12 mouse cellular contexts compared by ENCODE assay signal in the genomic region with DNA sequence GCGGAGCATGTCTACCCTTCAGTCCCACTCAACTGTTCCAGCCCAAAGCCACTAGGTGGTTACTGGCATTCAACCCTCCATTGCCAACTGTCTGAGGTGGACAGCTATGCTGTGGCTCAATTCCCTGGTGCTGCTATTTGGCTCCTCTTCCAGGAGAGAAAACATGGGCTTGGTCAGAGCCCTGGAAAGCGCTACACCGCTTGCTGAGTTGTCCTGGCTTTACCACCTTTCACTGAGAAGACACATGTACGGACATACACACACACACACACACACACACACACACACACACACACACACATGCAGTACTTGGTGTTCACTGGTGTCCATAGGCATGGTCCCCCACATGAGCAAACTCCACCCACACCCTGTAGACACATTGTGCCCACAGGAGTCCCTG.
"Had no signal": no experiment of that assay in that cellular context is flagged by ENCODE, and none has a peak within 500 bp of the region (broad histone marks: within the 10 kb centered on the region; RNA-seq: fewer than 3 reads in every experiment).

No protein-coding gene starts in this region.

- H3K36me3 ChIP-seq: liver, embryonic 15.5 days had no signal

- H3K27ac ChIP-seq: left cerebral cortex, adult 2 months; liver, embryonic 15.5 days; stomach, postnatal 0 days had no signal

- H3K9me3 ChIP-seq: limb, embryonic 13.5 days; liver, embryonic 15.5 days; midbrain, embryonic 13.5 days had no signal

- H3K4me3 ChIP-seq: left cerebral cortex, adult 2 months; limb, embryonic 13.5 days; liver, embryonic 15.5 days; midbrain, embryonic 13.5 days had no signal

- H3K9ac ChIP-seq: limb, embryonic 13.5 days; liver, embryonic 15.5 days; midbrain, embryonic 13.5 days had no signal

- ATAC-seq: lung, postnatal 0 days had no signal

- H3K4me2 ChIP-seq: limb, embryonic 13.5 days; liver, embryonic 11.5 days; liver, embryonic 15.5 days; midbrain, embryonic 13.5 days had no signal

- DNase-seq: kidney, postnatal 14 days; lung, adult 2 months; lung, postnatal 36 days; right cerebral cortex, postnatal 14 days; thymus, postnatal 4 days had no signal

- H3K27me3 ChIP-seq: limb, embryonic 13.5 days; liver, embryonic 15.5 days had no signal
